Mouse (Mus musculus) liver, embryonic 13.5 days (tissue): ENCODE data around the gene Mllt1. TPM values are rescaled to one million over a fixed set of nuclear protein-coding genes. Genes with fewer than 3 reads are reported as not detected.
A peak's percentile ranks its signal among the peaks of the same experiment; 100 is the strongest.

Experiments
- ATAC-seq: fragments of 200-750 bp; cut with Nextera tagmentation; 2 replicates; pipeline ENCODE4 v1.8.0; 2017; ENCODE audit warnings: low read depth, mild to moderate bottlenecking, moderate number of reproducible peaks, moderate library complexity
- DNase-seq: peaks from one replicate; pipeline ENCODE4 v3.0.0; 2022
- H3K27ac ChIP-seq: fragments of 300-500 bp; sonication (generic); 2 replicates; pipeline ENCODE4 v1.5.1; 2015; ENCODE audit warnings: moderate library complexity, mild to moderate bottlenecking, inconsistent platforms
- H3K27me3 ChIP-seq: fragments of 300-500 bp; sonication (generic); 2 replicates; pipeline ENCODE4 v1.6.1; 2015; ENCODE audit warnings: mild to moderate bottlenecking, inconsistent platforms
- H3K36me3 ChIP-seq: fragments of 300-500 bp; sonication (generic); 2 replicates; pipeline ENCODE4 v1.6.1; 2015; ENCODE audit warnings: mild to moderate bottlenecking, inconsistent platforms
- H3K4me1 ChIP-seq: fragments of 300-500 bp; sonication (generic); replicated peaks from 2 replicates; pipeline ENCODE4 v1.6.1; 2015; ENCODE audit warnings: inconsistent platforms
- H3K4me2 ChIP-seq: fragments of 300-500 bp; sonication (generic); 2 replicates; pipeline ENCODE4 v1.6.1; 2015; ENCODE audit warnings: inconsistent platforms, mild to moderate bottlenecking, moderate library complexity
- H3K4me3 ChIP-seq: fragments of 300-500 bp; sonication (generic); replicated peaks from 2 replicates; pipeline ENCODE4 v1.5.1; 2015; ENCODE audit warnings: mild to moderate bottlenecking, inconsistent platforms
- H3K9ac ChIP-seq: fragments of 300-500 bp; sonication (generic); 2 replicates; pipeline ENCODE4 v1.6.1; 2015; ENCODE audit warnings: mild to moderate bottlenecking, inconsistent platforms
- H3K9me3 ChIP-seq: fragments of 300-500 bp; sonication (generic); replicated peaks from 2 replicates; pipeline ENCODE4 v1.6.1; 2016; ENCODE audit warnings: inconsistent platforms
- WGBS: fragments of 180-500 bp; shearing (Covaris S2); methylation state at CpG from one replicate; pipeline ENCODE4 v1.1.7; 2015; ENCODE audit not compliant: insufficient replicate concordance; 5-methylcytosine and 5-hydroxymethylcytosine counted together
- polyA plus RNA-seq: library from polyadenylated mRNA; unstranded; fragments of >200 nt; fragmentation: Nextera tagmentation; extraction: Ambion mirVana; gene quantifications from 2 replicates; pipeline ENCODE4 v1.2.1, GENCODE M21; 2015

Mllt1 gene
- polyA plus RNA-seq, 1 experiment from 2014 or later, result 11.0 TPM

DNA sequence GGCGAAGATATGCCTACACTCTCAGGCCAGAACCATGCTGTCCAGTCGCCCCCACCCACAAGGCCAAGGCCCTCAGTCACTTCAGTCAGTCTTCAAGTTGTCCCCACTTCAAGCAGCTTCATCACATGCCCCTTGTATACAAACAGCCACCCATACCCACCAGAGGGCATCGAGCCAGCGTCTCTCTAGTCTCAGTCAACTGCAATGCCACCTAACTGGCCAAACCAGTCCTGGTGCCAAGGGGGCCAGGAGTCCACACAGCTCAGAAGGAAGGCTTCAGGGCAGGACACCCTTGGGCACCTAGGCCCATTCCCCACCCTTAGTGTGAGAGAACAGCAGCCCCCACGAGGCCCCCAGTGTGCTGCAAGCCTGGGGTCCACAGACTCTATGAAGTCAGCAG lies 28.1 kb downstream of the Mllt1 start:
- no peaks in the 10 kb centered on the region for H3K9me3 ChIP-seq
- DNase-seq (no peak), ATAC-seq (no peak)
- H3K36me3 ChIP-seq, result peaks cover 85% of the 10 kb centered on the region
- no peak overlapping the region for H3K4me3 ChIP-seq
- WGBS, result 76% methylated on average over 5 of the region's 5 CpGs
- no peak overlapping the region for H3K4me2 ChIP-seq
- H3K4me1 ChIP-seq, result peaks cover 28% of the 10 kb centered on the region
- H3K9ac ChIP-seq, result no peak overlapping the region
- no peaks in the 10 kb centered on the region for H3K27me3 ChIP-seq
- H3K27ac ChIP-seq, result no peak overlapping the region

DNA sequence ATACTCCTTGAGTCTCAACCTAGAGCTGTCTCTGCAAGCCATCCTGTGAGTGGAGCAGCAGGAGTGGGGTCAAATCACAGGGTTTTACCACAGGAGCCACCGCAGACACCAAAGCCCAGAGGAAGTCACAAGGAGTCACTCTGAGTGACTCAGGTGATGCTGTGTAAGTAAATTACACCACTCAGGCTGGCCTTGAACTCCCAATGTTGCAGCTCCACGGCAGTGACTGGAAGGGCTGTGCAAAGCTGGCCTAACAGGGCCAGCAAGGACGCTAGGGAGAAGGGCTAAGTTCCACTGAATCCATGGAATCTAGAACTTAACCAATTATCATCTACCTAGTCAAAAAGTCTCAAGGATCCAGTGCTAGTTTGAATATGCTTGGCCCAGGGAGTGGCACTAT lies 29.0 kb downstream of the Mllt1 start:
- no peak overlapping the region for H3K4me2 ChIP-seq
- H3K36me3 ChIP-seq, result peaks cover 88% of the 10 kb centered on the region
- no peak overlapping the region for H3K4me3 ChIP-seq
- H3K9ac ChIP-seq, result no peak overlapping the region
- peaks cover 28% of the 10 kb centered on the region for H3K4me1 ChIP-seq
- H3K27ac ChIP-seq, result no peak overlapping the region
- DNase-seq (no peak), ATAC-seq (no peak)
- 78% methylated on average over 3 of the region's 3 CpGs for WGBS
- no peaks in the 10 kb centered on the region for H3K27me3 ChIP-seq
- H3K9me3 ChIP-seq, result no peaks in the 10 kb centered on the region

DNA sequence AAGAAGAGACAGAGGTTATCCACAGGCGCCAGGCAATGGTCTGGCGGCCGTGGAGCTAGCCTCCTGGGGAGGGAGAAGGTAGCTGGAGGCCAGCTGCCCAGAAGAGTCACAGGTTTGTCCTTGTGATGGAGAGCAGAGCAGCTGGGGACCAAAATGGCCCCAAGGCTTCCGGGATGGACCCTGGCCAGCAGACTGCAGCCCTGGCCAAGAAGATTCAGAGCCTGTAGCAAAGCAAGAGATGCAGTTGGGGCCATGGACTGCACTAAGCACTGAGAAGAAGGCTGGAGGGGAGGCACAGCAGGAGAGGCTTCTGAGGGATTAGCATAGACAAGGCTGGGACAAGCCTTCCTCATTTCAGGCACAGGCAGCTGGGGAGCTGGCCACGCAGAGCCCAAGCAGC lies 32.5 kb downstream of the Mllt1 start:
- Histone ChIP-seq H3K4me3 (no peak overlapping the region), H3K27ac (no peak overlapping the region), H3K9ac (no peak overlapping the region), H3K9me3 (no peaks in the 10 kb centered on the region), H3K4me1 (peaks cover 20% of the 10 kb centered on the region), H3K36me3 (peaks cover 96% of the 10 kb centered on the region), H3K4me2 (no peak overlapping the region), H3K27me3 (no peaks in the 10 kb centered on the region)
- DNase-seq (no peak), ATAC-seq (no peak)
- 84% methylated on average over 5 of the region's 5 CpGs for whole genome bisulfite sequencing

DNA sequence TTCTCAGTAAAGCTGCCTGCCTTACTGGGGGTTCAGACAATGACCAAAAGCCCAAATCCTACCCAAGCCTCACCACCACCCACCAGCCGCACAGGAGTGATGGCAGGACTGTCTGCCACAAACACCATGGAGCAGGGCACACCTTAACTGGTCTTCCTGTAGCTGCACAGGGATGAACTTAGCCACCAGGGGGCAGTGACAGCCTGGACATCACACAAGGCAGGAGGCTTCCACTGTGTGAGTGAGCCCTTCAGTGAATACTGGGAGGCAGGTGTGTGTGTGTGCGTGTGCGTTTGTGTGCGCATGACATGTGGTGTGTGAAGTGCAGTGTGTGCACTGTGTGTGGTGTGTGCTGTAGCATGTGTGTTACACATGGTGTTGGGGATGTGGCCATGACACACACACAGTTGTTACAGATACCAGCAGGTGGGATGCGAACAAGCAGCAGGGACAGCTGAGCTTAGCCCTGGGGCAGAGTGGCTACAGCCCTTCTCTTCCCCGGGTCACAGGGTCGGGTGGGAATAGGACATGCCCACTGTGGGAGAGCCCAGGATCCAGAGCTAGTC lies 37.5 kb downstream of the Mllt1 start:
- H3K27ac ChIP-seq, result no peak overlapping the region
- no peaks in the 10 kb centered on the region for H3K9me3 ChIP-seq
- DNase-seq (peak; percentile 63), ATAC-seq (peak; percentile 72)
- no peak overlapping the region for H3K9ac ChIP-seq
- H3K36me3 ChIP-seq, result peaks cover 98% of the 10 kb centered on the region
- WGBS, result 68% methylated on average over 7 of the region's 7 CpGs
- no peaks in the 10 kb centered on the region for H3K4me1 ChIP-seq
- no peaks in the 10 kb centered on the region for H3K27me3 ChIP-seq
- no peak overlapping the region for H3K4me2 ChIP-seq
- no peak overlapping the region for H3K4me3 ChIP-seq

DNA sequence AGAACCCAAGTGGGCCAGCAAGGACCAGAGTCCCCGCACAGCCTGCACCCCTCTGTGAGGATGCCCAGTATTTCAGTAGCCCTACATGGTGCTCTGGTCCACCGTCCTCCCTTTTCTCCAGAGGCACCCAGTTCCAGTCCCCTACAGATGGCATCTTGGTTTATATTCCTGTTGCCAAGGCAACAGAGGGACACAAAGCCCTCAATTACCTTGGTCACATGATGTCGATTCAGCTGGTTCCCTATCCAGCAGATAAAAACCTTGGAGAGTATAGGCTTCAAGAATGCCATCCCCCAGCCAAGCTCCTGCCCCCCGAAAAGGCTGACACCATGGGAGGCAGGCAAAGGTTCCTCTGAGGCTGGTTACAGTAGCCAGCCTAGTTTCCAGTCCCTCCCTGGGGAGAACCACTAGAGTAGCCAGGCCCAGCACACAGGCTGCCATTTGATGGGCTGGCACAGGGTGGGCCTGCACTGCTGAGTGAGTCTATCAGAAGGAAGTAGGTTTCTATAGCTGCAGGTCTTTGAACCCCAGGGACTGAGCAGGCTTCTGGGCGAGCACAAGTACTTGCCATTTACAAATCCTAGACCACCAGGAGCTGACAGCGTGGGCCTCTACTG lies 38.6 kb downstream of the Mllt1 start:
- no peak overlapping the region for H3K4me3 ChIP-seq
- no peaks in the 10 kb centered on the region for H3K4me1 ChIP-seq
- H3K9me3 ChIP-seq, result no peaks in the 10 kb centered on the region
- no peak overlapping the region for H3K4me2 ChIP-seq
- WGBS, result 76% methylated on average over 6 of the region's 6 CpGs
- no peaks in the 10 kb centered on the region for H3K27me3 ChIP-seq
- no peak overlapping the region for H3K27ac ChIP-seq
- ATAC-seq, result no peak
- H3K9ac ChIP-seq, result no peak overlapping the region
- DNase-seq, result no peak
- H3K36me3 ChIP-seq, result peaks cover 98% of the 10 kb centered on the region

DNA sequence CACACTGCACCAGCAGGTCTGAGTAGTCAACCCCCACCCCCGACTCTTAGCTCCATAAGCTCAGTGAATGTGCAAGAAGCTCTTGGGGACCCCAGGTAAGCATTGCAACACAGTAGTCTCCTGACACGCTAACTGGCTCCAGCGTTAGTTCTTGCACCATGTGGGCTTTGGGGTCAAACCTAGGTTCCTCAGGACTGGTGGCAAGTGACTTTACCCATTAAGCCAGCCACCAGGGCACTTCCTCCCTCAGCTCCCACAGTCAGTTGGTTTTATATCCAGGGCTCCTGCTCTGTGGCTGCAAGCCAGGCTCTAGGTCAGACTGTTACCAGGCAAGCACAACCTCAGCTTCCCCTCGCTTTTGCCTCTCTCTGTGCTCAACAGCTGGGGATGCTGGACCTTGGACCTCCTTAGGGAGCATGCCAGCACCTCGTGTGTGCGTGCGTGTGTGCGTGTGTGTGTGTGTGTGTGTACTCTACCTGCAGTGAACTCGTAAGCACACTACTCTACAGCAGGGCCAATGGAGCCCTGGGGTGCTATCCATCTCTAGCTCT lies 39.8 kb downstream of the Mllt1 start:
- Histone ChIP-seq H3K4me1 (no peaks in the 10 kb centered on the region), H3K36me3 (peaks cover 90% of the 10 kb centered on the region), H3K9ac (no peak overlapping the region), H3K27ac (no peak overlapping the region), H3K9me3 (no peaks in the 10 kb centered on the region), H3K4me2 (no peak overlapping the region), H3K27me3 (no peaks in the 10 kb centered on the region), H3K4me3 (no peak overlapping the region)
- WGBS, result 87% methylated on average over 9 of the region's 9 CpGs
- no peak for ATAC-seq
- no peak for DNase-seq

DNA sequence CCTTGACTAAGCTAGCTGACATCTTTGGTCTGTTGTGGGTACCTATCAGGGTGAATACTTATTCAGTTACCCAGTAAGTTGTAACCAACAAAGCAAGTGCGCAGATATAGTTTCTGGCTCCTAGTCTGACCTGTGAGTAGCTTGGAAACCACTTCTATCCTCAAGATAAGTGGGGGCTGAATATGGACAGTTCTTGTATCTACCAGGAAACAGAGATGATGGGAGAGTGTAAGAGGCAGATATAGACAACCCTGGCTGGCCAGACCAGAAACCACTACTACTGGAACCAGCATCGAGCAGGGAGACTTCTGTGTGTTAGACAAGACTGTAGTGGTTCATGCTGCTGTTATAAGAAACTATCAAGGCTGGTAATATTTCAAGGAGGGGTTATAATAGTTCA lies 45.2 kb downstream of the Mllt1 start:
- 0 out of 2 replicates have a peak, but pooled peaks cover 3% of the 10 kb centered on the region for H3K9me3 ChIP-seq
- H3K36me3 ChIP-seq, result peaks cover 37% of the 10 kb centered on the region
- DNase-seq (no peak), ATAC-seq (peak; percentile 51)
- H3K27ac ChIP-seq, result no peak overlapping the region
- H3K27me3 ChIP-seq, result no peaks in the 10 kb centered on the region
- no peaks in the 10 kb centered on the region for H3K4me1 ChIP-seq
- H3K9ac ChIP-seq, result no peak overlapping the region
- H3K4me3 ChIP-seq, result no peak overlapping the region
- 24% methylated on average over 2 of the region's 2 CpGs for WGBS
- H3K4me2 ChIP-seq, result no peak overlapping the region

DNA sequence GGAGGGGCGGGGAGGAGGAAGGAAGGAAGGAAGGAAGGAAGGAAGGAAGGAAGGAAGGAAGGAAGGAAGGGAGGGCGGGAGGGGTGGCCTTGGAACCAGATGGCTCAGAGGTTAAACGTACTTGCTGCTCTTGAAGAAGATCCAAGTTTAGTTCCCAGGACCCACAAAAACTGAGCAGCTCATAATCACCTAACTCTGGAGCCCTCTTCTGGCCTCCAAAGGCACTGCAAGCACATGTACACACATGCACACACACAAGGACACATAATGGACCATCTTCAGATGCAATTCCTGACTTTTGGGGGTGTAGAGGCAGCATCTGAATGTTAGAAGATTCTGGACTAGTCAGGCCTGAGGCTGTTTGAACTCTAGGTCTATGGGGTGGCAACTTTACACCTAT lies 47.2 kb downstream of the Mllt1 start:
- no peak for DNase-seq
- H3K36me3 ChIP-seq, result peaks cover 17% of the 10 kb centered on the region; the same call in 1 of the 2 replicates

DNA sequence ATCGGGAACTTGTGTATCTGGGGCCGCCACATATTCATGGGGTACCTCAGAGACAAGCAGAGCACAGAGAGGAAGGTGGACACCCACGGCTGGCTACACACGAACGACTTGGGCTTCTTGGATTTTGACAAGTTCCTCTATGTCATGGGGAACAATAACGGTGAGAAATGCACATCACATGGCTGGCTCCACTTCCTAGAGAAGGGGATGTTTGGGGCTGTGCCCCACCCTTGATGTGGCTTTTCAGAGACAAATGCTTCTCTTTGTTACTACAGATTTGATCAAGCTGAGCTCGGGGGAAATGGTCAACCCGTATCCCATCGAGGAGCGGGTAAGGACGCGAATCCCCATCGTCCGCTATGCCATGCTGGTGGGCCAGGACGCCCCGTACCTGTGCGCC lies 50.4 kb downstream of the Mllt1 start:
- H3K4me1 ChIP-seq, result peaks cover 10% of the 10 kb centered on the region
- WGBS, result 65% methylated on average over 17 of the region's 17 CpGs
- H3K4me3 ChIP-seq, result no peak overlapping the region
- no peak for ATAC-seq
- DNase-seq, result no peak
- H3K36me3 ChIP-seq, result no peaks in the 10 kb centered on the region
- H3K27me3 ChIP-seq, result no peaks in the 10 kb centered on the region
- no peak overlapping the region for H3K4me2 ChIP-seq
- H3K9me3 ChIP-seq, result 0 out of 2 replicates have a peak, but pooled peaks cover 3% of the 10 kb centered on the region
- H3K9ac ChIP-seq, result no peak overlapping the region
- H3K27ac ChIP-seq, result no peak overlapping the region

More for the DNA sequence above, 47.2 kb downstream of the Mllt1 start:
- Histone ChIP-seq H3K4me2 (no peak overlapping the region), H3K4me3 (no peak overlapping the region), H3K27me3 (no peaks in the 10 kb centered on the region), H3K9me3 (0 out of 2 replicates have a peak, but pooled peaks cover 3% of the 10 kb centered on the region), H3K9ac (no peak overlapping the region), H3K4me1 (peaks cover 10% of the 10 kb centered on the region), H3K27ac (no peak overlapping the region)
- 76% methylated on average over 2 of the region's 3 CpGs for WGBS
- ATAC-seq, result no peak

DNA sequence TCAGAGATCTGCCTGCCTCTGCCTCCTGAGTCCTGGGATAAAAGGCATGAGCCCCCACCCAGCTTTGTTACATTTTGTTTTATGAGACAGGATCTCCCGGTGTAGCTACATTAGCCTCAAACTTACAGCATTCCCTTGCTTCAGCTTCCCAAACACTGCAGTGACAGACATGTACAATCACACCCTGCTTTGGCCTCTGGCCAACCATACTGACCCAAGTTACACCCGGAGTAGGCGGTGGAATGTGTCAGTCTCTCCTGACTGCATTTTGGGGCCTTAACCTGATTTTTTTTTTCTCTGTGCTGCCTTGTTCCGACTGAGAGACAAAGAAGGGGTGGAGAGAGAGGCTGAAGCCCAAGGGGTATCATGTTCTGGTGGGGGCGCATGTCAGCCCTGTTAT lies 50.9 kb downstream of the Mllt1 start:
- DNase-seq, result no peak
- Histone ChIP-seq H3K36me3 (no peaks in the 10 kb centered on the region), H3K9ac (no peak overlapping the region), H3K4me2 (no peak overlapping the region), H3K27me3 (no peaks in the 10 kb centered on the region), H3K27ac (no peak overlapping the region), H3K9me3 (0 out of 2 replicates have a peak, but pooled peaks cover 3% of the 10 kb centered on the region), H3K4me1 (peaks cover 10% of the 10 kb centered on the region), H3K4me3 (no peak overlapping the region)
- 72% methylated on average over 5 of the region's 5 CpGs for WGBS
- no peak for ATAC-seq

DNA sequence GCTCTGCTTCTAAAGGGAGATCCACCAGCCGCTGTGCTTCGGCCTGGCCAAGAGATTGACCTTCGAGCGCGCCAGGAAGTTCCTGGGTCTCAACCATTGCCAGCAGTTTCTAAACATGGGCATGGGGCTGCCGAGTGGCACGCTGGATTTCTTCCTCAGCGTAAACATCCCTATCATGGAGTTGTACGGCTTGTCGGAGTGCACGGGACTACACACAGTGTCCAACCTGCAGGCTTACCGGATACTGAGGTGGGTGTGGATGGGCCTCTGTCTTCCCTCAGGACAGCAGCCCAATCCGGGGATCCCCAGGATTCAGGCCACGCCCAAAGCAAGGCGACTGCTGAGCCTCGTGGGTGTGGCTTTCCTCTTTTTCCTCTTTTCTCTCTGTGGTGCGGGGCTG lies 51.6 kb downstream of the Mllt1 start:
- H3K4me2 ChIP-seq, result peak overlapping the region; percentile 39
- ATAC-seq (peak; percentile 35; the same call in 1 of the 2 replicates), DNase-seq (no peak)
- H3K27me3 ChIP-seq, result no peaks in the 10 kb centered on the region
- H3K4me3 ChIP-seq, result 0 out of 2 replicates have a peak overlapping the region, but pooled peaks have one; percentile 6
- WGBS, result 23% methylated on average over 17 of the region's 17 CpGs
- H3K27ac ChIP-seq, result no peak overlapping the region
- H3K9ac ChIP-seq, result no peak overlapping the region
- no peaks in the 10 kb centered on the region for H3K36me3 ChIP-seq
- H3K9me3 ChIP-seq, result 0 out of 2 replicates have a peak, but pooled peaks cover 3% of the 10 kb centered on the region
- H3K4me1 ChIP-seq, result peaks cover 10% of the 10 kb centered on the region

DNA sequence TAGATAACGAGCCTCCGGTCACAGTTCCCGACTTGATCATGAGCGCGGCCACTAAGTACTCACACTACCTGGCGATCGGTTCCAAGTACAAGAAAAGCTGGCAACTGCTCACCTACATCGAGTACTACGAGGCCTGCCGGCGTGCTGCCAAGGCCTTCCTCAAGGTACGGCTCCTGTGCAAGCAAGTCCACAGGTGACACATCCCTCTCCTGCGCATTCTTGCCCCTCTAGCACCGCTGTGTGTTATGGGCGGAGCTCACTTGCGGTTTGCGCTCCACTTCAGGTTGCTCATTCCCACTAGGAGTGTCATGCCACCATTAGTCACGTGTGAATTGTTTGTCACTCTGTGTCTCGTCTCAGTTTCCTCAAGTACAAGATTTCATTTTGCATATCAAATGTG lies 57.8 kb downstream of the Mllt1 start:
- Histone ChIP-seq H3K9me3 (no peaks in the 10 kb centered on the region), H3K4me3 (no peak overlapping the region), H3K9ac (no peak overlapping the region), H3K27ac (no peak overlapping the region), H3K4me1 (no peaks in the 10 kb centered on the region), H3K27me3 (no peaks in the 10 kb centered on the region), H3K36me3 (no peaks in the 10 kb centered on the region), H3K4me2 (no peak overlapping the region)
- 80% methylated on average over 19 of the region's 19 CpGs for WGBS
- DNase-seq, result no peak
- ATAC-seq, result no peak
